Mouse (Mus musculus): Measurements from ENCODE around the gene Tmem132b.
A peak's percentile ranks its signal among the peaks of the same experiment; 100 is the strongest.

Gene Tmem132b

DNA sequence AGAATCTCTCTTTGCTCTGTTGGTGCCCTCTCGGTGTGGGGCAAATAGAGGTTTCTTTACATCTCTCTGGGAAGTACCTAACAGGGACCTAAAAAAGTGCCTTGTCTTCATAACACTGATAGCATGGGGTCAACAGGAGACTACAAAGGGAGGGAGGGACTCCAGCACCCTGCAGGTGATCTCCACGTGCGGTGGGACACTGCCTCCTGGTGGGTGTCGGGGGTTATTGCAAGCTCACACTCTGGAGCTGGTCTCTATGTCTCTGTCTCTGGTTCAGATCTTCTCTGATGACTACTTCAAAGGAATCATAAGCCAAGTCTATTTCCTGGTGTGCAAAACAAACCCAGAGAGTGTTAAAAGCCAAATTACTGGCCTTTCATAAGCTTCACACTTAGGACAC lies 47.6 kb downstream of the Tmem132b start:
- DNase-seq, result no peak

DNA sequence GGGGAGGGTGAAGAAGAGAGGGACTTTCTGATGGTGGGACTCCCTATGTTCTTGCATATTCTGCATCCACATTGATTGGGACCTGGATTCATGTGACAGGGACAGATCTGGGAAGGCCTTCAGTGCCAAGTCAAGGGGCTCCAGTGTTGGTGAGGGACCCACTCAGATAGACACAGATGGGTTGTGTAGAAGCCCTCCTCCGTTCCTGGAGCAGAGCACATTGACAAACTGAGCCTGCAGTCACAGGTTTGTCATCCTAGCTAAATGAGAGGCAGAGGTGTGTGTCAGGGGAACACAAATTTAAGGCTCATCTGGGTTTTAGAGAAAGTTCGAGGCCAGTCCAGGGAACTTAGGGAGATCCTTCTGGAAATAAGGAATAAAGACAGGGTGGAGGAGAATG lies 51.7 kb downstream of the Tmem132b start:
- no peak for DNase-seq

DNA sequence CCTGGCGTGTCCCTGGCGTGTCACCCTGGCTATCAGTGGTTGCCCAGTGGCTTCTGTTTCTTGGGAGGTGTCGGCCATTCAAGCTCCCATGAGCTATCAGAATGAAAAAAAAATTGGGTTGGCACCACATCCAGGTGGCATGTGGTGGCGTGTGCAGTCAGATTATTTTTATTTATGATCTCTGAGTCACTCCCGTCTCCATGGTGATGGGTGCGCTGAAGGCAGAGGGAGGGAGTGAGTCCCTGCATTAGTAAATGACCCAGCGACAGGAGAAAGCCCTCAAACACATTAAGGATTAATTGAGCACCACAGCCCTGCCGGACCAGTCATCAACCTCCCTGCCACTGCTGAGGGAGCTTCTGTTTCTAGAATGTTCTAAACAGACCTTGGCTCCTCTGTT lies 52.3 kb downstream of the Tmem132b start:
- DNase-seq, result no peak

DNA sequence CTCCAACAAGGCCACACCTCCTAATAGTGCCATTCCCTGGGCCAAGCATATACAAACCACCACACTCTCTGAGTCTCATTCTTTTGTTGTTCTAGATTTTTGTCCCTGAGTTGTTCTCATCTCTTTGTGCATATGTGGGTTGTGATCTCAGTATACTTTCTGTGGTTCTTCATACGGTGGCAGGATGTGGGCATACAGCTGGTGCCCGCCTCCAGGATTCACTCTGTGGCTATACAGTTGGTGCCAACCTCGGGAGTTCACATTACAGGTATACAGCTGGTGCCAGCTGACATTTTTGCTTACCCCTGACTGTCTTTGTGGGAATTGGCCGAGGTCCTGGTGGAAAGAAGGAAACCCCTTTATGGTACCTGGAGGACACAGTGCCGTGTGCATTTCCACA lies 53.6 kb downstream of the Tmem132b start:
- DNase-seq, result no peak

DNA sequence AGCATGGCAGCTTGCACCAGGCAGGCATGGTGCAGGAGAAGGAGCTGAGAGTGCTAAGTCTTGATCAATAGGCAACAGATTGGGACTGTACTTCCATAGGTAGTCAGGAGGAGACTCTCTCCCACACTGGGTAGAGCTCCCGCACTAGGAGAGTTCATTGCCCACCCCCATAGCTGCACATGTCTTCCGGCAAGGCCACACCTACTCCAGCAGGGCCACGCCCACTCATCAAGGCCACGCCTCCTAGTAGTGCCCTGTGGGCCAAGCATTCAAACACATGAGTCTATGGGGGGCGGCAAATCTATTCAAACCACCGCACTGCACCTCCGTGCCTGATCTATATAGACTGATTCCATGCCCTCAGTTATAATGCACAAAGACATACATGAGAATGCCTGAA lies 56.6 kb downstream of the Tmem132b start:
- no peak for DNase-seq

DNA sequence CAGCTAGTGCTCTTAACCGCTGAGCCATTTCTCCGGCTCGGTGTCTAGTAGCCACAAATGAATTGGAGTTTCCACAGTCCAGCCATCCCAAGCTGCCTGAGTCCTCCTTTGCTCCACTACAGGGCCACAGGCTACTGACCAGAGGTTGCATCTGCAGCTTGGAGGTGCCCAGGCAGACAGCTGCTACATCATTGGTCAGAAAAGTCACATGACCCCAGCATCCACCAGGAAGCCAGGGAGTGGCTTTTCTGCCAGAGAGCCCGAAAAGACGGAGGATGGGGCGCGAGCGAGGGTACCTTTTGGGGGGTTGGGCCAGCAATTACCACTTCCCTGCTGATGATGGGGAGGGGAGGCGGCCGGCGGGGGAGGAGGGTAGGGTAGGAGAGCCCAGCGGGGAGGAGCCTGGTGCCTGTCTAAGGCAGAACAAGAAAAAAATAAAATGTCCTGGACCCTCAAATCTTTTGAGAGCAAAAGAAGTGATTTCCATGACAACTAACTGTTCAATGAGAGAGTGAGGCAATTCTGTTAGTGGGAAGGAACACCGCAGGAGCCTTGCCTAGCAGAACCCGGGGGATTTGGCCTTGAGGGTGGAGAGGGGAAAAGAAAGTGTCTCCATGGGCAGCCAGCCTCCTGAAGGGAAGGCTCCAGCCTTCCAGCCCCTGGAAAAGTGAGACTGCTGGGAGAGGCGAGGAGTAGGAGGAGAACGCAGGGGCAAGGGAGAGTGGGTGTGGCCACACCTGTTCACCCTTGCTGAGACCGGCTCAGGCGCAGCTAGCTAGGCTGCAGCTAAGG lies 57.5 kb downstream of the Tmem132b start:
- peak; percentile 5 to 8 for DNase-seq

DNA sequence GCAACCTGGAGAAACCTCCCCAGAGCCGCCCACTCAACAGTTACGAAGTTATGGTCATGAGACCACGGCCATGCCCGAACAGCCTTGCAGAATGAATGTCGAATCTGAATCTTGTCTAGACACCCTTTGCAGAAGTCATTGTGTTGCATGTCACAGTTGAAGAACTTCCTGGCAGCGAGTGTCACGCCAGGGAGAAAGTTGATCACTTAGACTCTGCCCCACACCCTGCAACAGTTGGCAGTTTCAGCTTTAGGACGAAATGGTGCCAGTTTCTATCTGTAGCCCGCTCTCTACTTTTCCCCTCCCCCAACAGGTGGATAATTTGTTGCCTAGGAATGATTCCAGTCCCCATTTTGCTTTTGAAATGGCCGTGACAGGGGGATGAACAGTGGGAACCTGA lies 66.5 kb downstream of the Tmem132b start:
- no peak for DNase-seq

DNA sequence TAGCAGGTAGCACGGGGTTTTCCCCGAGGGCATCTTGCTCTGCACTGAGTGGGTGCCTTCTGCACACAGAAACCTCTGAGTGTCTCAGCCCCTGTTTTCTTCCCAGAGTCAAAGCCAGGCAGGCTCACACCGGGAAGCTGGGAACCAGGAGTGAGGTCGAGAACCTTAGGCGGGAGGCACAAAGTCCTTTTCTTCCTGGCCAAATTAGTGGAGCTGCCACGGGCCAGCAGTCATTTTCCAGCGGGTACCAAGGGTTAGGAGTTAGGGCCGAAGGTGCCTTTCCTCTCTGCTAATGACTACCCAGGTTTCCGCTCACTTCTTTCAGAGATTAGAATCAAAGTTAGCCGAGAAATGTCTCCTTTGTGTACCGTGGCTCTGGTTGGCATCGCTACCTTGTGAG lies 75.6 kb downstream of the Tmem132b start:
- no peak for DNase-seq

DNA sequence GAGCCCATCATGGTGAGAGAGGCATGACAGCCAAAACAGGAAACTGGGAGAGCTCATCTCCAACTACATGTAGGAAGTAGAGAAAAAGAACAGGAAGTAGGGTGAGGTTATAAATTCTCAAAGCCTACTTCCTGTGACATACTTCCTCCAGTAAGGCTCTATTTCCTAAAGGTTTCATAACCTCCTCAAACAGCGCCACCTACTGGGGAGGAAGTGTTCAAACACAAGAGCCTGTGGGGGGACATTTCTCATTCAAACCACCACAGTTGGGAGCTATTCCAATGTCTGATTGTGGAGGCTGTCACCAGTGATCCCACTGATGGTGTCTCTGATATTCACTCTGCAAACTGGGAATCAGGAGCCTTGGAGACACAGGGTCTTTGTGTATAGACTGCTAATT lies 78.4 kb downstream of the Tmem132b start:
- DNase-seq, result no peak

DNA sequence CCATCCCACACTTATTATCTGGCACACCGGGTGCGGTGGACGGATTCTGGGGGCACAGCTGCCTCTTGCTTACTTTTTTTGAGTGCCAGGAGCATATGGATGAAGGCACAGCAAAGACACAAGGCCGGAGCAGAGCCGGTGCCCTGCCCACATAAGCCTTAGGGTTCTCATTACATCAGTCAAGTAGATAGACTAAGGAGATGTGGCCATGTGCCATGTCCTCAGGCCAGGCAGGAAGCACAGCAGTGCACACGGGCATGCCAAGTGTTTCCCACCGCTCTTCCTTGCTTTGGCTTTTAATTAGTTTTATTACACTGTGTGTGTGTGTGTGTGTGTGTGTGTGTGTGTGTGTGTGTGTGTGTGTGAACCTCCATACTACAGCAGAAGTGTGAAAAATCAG lies 80.9 kb downstream of the Tmem132b start:
- no peak for DNase-seq

DNA sequence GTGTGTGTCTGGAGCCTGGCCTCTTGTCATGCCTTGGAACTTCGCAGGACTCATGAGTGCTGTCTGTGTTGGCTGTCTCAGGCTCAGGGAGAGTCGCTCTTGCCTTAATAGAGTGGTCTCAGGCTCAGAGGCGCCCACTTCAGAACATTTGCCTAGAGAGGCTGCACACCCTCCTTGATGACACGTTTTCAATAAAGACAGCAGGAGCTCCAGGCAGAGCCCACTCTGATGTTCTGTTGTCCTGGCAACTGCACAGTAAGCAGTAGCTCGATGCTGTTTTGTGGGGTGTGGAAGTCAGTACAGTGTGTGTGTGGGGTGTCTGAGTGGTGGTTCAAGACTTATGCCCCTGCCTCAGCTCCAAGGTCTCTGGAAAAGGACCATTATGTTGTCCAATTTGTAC lies 81.6 kb downstream of the Tmem132b start:
- DNase-seq, result no peak

DNA sequence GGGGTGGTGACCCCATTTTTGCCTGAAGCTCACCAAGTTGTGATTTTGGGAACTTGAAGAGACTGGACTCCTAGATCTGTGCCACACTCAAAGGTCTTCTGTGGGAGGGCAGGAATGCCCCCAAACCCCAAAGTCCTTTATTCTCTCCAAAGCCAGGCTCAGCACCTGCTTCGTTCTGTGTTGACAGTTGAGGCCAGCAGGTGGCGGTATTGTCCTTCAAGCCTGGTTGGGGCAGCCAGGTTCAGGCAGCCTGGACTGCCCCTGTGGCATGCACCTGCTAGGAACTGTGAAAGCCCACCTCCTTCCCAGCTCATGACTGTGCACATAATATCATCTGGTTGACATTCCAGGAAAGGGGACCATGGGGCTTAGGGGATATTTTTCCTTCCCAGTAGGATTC lies 82.8 kb downstream of the Tmem132b start:
- DNase-seq, result no peak

DNA sequence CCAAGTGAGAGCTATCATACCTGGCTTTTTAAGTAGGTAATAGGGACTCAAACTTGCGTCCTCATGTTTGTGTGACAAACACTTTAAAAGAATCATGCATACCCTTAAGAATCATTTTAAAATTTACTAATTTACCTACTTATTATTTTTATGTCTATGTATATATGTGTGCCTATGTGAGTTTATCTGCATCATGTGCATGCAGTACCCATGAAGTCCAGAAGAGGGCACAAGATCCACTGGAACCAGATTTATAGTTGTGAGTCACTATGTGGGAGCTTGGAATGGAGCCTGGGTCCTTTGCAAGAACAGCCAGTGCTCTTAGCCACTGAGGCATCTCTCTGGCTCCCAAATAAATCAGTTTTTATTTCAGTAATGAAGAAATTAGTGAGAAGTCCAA lies 85.5 kb downstream of the Tmem132b start:
- DNase-seq, result no peak

DNA sequence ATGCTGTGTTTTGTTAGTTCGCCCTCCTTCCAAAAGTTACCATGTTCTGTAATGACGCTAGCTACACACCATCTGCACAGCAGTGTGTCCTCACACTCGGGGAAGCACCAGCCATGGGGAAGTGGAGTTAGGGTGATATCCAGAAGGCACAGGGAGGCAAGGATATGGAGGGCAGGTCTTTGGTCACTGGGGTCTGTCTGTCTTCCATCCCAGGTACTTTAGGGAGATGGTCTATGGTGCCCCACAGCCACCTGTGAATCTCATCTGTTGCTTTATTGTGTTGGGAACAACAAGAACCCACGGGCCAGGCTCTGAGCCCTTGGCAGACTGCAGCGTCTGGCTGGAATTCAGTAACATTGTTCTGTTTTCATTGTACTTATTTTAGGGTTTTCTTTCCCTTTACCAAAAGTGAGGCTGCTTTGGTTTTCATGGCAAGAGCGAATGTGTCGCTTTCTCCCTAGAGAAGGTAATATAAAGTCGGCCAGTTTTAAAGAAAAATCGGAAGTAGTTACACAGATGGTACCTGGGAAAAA lies 96.3 kb downstream of the Tmem132b start:
- no peak for DNase-seq

DNA sequence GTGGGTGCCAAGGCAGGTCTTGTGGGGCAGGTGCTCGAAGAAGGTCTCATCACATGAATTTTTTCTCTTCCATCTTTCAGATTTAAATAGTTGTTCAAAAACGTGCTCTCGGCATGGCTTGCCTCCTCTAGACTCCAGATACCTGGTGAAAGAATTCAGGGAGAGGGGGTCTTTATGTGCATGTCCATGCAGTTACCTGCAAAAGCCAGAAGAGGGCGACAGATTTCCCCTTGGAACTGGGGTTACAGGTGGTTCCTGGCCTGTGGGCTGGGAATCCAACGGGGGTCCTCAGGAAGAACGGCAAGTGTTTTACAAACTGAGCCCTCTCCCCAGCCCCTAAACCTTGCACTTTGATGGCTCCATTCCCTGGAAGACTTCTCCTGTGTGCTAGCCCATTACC lies 103.1 kb downstream of the Tmem132b start:
- no peak for DNase-seq

DNA sequence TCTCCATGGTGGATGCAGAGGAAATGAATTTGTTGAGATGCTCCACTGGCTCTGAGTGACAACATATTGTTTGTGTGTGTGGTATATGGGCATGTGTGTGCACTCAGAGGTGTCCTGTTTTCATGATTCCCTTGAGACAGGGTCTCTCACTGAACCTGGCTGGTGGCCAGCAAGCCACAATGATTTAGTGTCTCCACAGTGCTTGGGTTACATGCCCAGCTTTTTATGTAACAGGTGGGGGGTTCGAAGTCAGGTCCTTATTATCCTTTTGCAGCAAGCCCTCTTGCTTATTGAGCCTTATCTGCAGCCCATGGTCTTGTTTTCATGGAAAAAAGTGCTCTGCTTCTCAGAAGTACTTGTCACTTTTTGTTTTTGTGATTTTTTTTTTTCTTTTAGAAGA lies 109.4 kb downstream of the Tmem132b start:
- no peak for DNase-seq

DNA sequence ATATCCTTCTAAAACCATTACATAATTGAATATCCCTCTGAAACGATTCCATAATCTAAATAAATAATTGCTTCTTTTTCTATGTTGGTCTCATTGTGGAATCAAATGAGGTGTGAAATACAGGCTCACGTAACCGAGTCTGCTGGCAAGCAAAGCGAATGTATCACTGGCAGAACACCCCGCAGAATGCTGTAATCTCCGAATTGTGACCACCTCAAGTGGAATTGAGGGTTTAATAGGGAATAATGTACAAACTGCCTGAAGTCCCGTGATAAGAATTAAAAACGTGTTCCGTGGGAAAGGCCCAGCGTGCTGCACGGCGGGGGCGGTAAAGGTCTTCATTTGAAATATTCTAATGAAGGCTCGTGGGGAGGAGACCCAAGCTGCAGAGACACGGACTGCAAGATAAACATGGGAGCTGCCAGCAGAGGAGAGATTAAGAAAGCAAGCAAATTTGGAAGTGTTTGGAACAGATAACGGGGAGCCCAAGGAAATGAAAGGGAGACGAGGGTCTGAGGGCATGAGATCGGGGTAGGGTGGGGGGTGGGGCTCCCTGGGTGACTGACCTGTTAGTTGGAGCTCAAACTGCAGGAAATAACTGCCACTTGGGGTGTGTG lies 110.1 kb downstream of the Tmem132b start:
- DNase-seq, result no peak

DNA sequence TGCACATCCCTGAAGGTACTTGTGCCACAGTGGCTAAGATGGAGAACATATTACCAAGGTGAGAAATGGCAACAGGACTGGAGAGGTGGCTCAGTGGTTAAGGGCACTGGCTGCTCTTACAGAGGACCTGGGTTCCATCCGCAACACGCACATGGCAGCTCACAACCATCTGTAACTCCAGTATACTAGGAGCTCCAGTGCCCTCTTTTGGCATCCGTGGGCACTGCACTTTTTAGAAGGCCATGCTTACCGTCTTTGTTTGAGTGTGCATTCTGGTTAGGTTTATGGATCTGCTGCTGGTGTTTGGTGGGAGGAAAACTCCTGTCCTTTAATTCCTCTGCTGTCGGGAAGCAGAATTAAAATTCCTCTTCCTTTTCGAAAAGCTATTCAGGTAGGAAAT lies 116.7 kb downstream of the Tmem132b start:
- no peak for DNase-seq

DNA sequence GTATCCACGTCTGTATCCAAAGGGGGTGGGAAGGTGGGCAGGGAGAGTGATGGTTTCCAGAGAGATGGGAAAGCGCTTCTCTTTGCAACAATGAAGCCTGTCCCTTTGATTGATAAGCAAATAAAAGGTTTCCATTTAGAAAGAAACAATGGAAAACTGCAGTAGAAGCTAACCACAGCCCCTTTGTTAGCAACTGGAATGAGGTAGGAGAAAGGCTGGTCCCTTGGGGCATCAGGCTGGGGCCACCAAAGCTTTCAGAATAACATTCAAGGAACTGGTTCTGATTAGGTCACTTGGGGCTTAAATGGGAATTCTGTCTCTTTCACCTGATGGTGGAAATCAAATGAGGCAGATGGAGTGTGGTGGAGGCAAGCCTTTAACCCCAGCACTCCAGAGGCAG lies 118.4 kb downstream of the Tmem132b start:
- no peak for DNase-seq

DNA sequence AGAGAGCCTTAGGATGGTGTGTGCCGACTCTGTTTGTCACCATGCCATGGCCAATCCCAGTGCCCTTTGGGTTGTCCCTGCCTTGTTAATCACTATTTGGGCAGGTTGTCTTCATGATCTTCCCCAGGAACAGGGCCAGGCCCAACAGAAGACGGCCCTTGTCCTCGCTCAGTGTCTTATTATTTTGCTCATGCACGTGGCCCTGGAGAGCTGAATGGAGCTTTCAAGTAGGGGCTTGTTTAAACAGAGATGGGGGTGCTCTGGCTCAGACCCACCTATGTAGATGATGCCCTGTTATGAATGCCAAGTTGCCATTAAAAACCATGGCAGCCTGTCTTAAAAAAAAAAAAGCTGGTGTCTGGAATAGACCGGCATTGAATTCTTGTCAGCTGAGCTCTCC lies 126.5 kb downstream of the Tmem132b start:
- DNase-seq, result no peak

DNA sequence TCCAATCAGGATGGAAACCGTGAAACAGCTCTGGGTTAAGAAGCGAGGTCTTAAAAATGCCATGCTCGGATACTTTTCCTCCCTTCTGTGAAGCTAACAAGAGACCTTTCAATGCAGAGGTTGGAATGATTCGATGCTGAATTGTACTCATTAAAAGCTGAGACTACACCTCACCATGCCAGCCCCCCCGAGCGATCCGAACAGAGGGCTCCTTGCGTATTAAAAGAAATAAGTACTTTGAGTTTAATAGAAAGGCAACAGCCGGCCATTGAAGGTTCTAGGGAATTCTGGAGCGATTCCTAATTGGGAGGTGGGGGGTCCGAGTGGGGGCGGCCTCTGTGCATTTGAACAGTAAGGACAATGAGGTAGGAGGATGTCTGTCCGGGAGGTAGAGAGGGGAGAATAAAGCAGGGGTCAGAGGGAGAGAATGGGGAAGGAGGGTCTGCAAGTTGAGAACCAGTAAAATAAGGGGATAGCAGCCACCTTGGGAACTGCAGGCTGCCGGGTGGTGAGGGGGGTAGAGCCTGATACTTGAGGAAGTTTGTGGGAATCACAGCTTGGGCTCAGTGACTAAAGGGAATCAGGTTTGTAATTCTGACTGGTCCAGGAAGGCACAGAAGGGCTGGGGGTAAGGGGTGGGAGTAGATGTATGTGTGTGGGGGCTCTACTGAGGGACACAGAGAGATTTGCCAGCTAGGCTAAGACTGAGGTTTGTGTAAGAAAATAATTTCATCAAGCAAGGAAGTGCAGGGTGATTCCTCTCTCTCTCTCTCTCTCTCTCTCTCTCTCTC lies 127.6 kb downstream of the Tmem132b start:
- no peak for DNase-seq

DNA sequence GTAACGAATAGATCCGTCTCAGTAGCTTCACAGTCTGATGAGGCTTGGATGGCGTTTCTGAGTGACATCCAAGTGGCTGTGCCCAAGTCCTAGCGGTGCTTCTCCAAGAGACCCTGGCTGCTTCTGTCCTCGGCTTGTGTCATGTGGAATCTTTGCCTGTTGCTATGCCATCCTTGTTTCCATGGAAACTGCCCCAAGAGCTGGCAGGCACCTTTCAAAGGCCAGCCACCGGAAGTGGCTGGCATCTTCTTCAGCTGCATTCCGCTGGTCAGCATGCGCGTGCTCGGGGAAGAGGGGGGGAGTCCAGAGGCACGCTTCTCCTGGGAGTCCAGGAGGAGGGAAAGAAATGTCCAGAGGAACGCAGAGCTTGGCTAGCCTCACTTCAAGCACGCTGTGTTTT lies 144.0 kb downstream of the Tmem132b start:
- no peak for DNase-seq

DNA sequence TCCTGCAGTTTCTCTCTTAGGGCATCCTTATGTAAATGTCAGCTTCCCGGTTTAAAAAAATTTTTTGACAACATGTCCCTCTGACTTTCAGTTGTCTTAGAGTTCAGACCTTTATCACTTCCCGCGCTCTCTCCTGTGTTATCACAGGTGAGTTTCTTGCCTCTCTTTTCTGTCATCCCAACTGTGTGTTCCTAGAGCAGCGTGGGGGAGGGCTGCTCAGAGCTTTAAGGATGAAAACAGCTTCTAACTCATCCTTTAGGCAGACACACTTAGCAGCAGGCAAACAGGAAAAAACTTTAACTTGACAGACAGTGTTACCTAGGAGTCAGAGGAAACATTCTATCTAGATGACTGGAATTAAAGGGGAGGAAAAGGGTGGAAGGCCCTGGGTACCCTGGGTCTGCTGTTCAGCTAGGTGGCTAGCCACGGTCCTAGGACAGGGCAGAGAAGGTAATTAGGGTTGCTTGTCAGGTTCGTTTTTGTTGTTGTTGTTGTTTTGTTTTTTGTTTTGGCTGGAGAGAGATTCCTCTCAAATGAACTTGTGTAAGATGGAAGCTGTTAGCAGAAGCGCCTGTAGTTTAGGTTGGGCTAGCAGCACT lies 144.6 kb downstream of the Tmem132b start:
- no peak for DNase-seq

All from lung, adult 18-20 months (tissue).